Mouse (Mus musculus) bone marrow macrophage, adult 2 months (primary cell): ENCODE measurements around the gene Dyrk1a.

ENCODE experiments used
- CTCF ChIP-seq: IDR thresholded peaks from 2 replicates; pipeline ENCODE4 v1.5.1; 2012; ENCODE audit warnings: low read depth, mild to moderate bottlenecking, low read length, moderate library complexity
- POLR2A ChIP-seq: IDR thresholded peaks from 2 replicates; pipeline ENCODE4 v1.6.1; 2012; ENCODE audit warnings: mild to moderate bottlenecking, low read depth, low read length, borderline replicate concordance

- TF ChIP-seq CTCF (no peak), POLR2A (no peak)
These were observed 36.1 kb upstream of the Dyrk1a start for GRCm38 (mm10) chr16:94533679-94534078.
